8 mouse cellular contexts compared by ENCODE assay signal in genomic region chr9:48740098-48740505, GRCm38 (mm10).
DNase-seq lines count a peak whose midpoint lies in the region; ATAC-seq lines count a peak whose summit lies in the region.

No protein-coding gene starts in this region.

- peak overlapping the region; percentile 31; the same call in 1 of the 2 replicates for H3K4me2 ChIP-seq in hindbrain, embryonic 12.5 days (replicated peaks)
- peak overlapping the region; percentile 44 for H3K4me2 ChIP-seq in lung, embryonic 16.5 days (ENCODE audit: low read depth, low read length)

- H3K4me3 ChIP-seq in hindbrain, embryonic 12.5 days: no peak overlapping the region
- H3K4me3 ChIP-seq in lung, embryonic 16.5 days (ENCODE audit: low read length): no peak overlapping the region

- no peaks in the 10 kb centered on the region for H3K36me3 ChIP-seq in hindbrain, embryonic 12.5 days
- H3K36me3 ChIP-seq in lung, embryonic 16.5 days (ENCODE audit: control insufficient read depth, insufficient read depth, low read length): no peaks in the 10 kb centered on the region

- H3K9ac ChIP-seq in hindbrain, embryonic 12.5 days: 0 out of 2 replicates have a peak overlapping the region, but pooled peaks have one; percentile 36
- H3K9ac ChIP-seq in lung, embryonic 16.5 days (ENCODE audit: low read length): peak overlapping the region; percentile 59

- 27% methylated on average over 11 of the region's 11 CpGs for WGBS in hindbrain, embryonic 12.5 days
- WGBS in lung, embryonic 16.5 days: 4% methylated on average over 11 of the region's 11 CpGs

- H3K4me1 ChIP-seq in hindbrain, embryonic 12.5 days: peaks cover 63% of the 10 kb centered on the region
- H3K4me1 ChIP-seq in lung, embryonic 16.5 days (replicated peaks; ENCODE audit: control insufficient read depth, insufficient read depth, low read length): peaks cover 67% of the 10 kb centered on the region

- peak; percentile 88 for ATAC-seq in hindbrain, embryonic 12.5 days (ENCODE audit: low FRiP score)
- ATAC-seq in lung, embryonic 16.5 days (ENCODE audit: low read depth): peak; percentile 87

- no peaks in the 10 kb centered on the region for H3K27me3 ChIP-seq in hindbrain, embryonic 12.5 days
- H3K27me3 ChIP-seq in lung, embryonic 16.5 days (ENCODE audit: control insufficient read depth, insufficient read depth, low read depth, low read length): no peaks in the 10 kb centered on the region

- peak overlapping the region; percentile 81 for H3K27ac ChIP-seq in hindbrain, embryonic 12.5 days
- H3K27ac ChIP-seq in lung, embryonic 16.5 days (ENCODE audit: low read length): peak overlapping the region; percentile 95

- no peaks in the 10 kb centered on the region for H3K9me3 ChIP-seq in hindbrain, embryonic 12.5 days (replicated peaks)
- H3K9me3 ChIP-seq in lung, embryonic 16.5 days (ENCODE audit: control insufficient read depth, low read length): no peaks in the 10 kb centered on the region

- DNase-seq in MN1 (ENCODE audit: low spot score): peak; percentile 72
- DNase-seq in cerebellum, adult 9-10 months: peak; percentile 98
- DNase-seq in frontal cortex, postnatal 25 days (ENCODE audit: low spot score in 2 of 2): peak; percentile 75 to 84
- peak; percentile 98 for DNase-seq in layer of hippocampus, postnatal 10 days (ENCODE audit: low spot score in 2 of 2)
- peak; percentile 94 for DNase-seq in ovary, postnatal 14 days (ENCODE audit: low spot score)
- DNase-seq in thymus, postnatal 10 days (ENCODE audit: low spot score in 2 of 2): peak; percentile 11 to 24

Comparison
In these comparisons a context has a peak if more than half of its experiments do, and no peak if none do; other contexts are left out.
1. DNase-seq: peak in every context shown above with its lines; median percentile 98 in cerebellum, adult 9-10 months; 98 in layer of hippocampus, postnatal 10 days; 94 in ovary, postnatal 14 days; 80 in frontal cortex, postnatal 25 days; 72 in MN1; 18 in thymus, postnatal 10 days.